Mouse (Mus musculus) liver, adult 2 months (tissue): Measurements from ENCODE around the gene H2-Ab1.

Source experiments
- CTCF ChIP-seq: fragments of 200-500 bp; IDR thresholded peaks from 2 replicates; pipeline ENCODE4 v1.5.1; 2011; ENCODE audit warnings: low read depth, low read length, control low read depth
- POLR2A ChIP-seq: fragments of 200-500 bp; IDR thresholded peaks from 2 replicates; pipeline ENCODE4 v1.6.1; 2011; ENCODE audit warnings: low read length, control low read depth; ENCODE audit not compliant: insufficient read depth; ENCODE audit errors: extremely low read depth

DNA sequence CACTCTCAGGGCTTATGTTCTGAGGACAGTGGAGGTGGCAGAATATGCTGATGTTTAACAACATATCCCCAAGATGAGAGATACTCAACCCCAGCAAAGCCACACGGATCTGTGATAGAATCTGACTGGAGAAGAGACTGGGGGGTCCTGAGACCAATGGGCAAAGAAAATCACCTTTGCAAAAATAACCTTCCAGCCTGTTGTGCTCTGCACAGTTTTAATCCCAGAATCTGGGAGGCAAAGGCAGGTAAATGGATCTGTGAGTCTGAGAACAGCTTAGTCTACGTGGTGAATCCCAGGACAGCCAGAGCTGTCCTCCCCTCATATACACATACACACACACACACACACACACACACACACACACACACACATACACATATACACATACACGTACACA, 8.1 kb upstream of the H2-Ab1 start:
- no peak for TF ChIP-seq CTCF
- no peak for TF ChIP-seq POLR2A
